Mouse (Mus musculus): Measurements from ENCODE around the gene Dspp. TPM values are rescaled to one million over a fixed set of nuclear protein-coding genes. Genes with fewer than 3 reads are reported as not detected.

The Dspp gene
- polyA plus RNA-seq, 1 experiment from 2014 or later, result not detected

GRCm38 (mm10) chr5:104131544-104131943, 39.0 kb upstream of the Dspp start:
- peak; percentile 76 for DNase-seq
- no peak overlapping the region for H3K27ac ChIP-seq (ENCODE audit: low read depth)
- H3K9me3 ChIP-seq (ENCODE audit: low read depth, low read length), result no peaks in the 10 kb centered on the region
- peak; percentile 50; the same call in 1 of the 2 replicates for ATAC-seq (ENCODE audit: insufficient read depth)
- H3K4me1 ChIP-seq (ENCODE audit: insufficient read depth), result peaks cover 7% of the 10 kb centered on the region; the same call in 1 of the 2 replicates
- H3K4me3 ChIP-seq (ENCODE audit: low read depth, low read length), result no peak overlapping the region
- H3K4me2 ChIP-seq, result no peak overlapping the region
- 35% methylated on average over 4 of the region's 4 CpGs for WGBS
- no peaks in the 10 kb centered on the region for H3K27me3 ChIP-seq (ENCODE audit: insufficient read depth, low read length)
- H3K9ac ChIP-seq, result no peak overlapping the region
- TF ChIP-seq CTCF (IDR thresholded peaks at IDR 0.05; ENCODE audit: low read depth), result peak; percentile 87
- H3K36me3 ChIP-seq (ENCODE audit: insufficient read depth), result no peaks in the 10 kb centered on the region

- DNase-seq (no peak), ATAC-seq (ENCODE audit: insufficient read depth) (no peak)
- 52% methylated on average over 4 of the region's 4 CpGs for WGBS
- Histone ChIP-seq H3K4me1 (ENCODE audit: insufficient read depth) (peaks cover 10% of the 10 kb centered on the region; the same call in 1 of the 2 replicates), H3K36me3 (ENCODE audit: insufficient read depth) (no peaks in the 10 kb centered on the region), H3K27ac (ENCODE audit: low read depth) (no peak overlapping the region), H3K9ac (no peak overlapping the region), H3K27me3 (ENCODE audit: insufficient read depth, low read length) (no peaks in the 10 kb centered on the region), H3K4me2 (no peak overlapping the region), H3K9me3 (ENCODE audit: low read depth, low read length) (no peaks in the 10 kb centered on the region), H3K4me3 (ENCODE audit: low read depth, low read length) (no peak overlapping the region)
- TF ChIP-seq CTCF (IDR thresholded peaks at IDR 0.05; ENCODE audit: low read depth), result no peak
Measured at GRCm38 (mm10) chr5:104133752-104134151, 36.8 kb upstream of the Dspp start.

- Histone ChIP-seq H3K36me3 (ENCODE audit: insufficient read depth) (no peaks in the 10 kb centered on the region), H3K9me3 (ENCODE audit: low read depth, low read length) (no peaks in the 10 kb centered on the region), H3K4me1 (ENCODE audit: insufficient read depth) (peaks cover 6% of the 10 kb centered on the region; the same call in 1 of the 2 replicates), H3K4me2 (no peak overlapping the region), H3K27me3 (ENCODE audit: insufficient read depth, low read length) (no peaks in the 10 kb centered on the region), H3K27ac (ENCODE audit: low read depth) (no peak overlapping the region), H3K9ac (no peak overlapping the region), H3K4me3 (ENCODE audit: low read depth, low read length) (no peak overlapping the region)
- no peak for TF ChIP-seq CTCF (IDR thresholded peaks at IDR 0.05; ENCODE audit: low read depth)
- WGBS, result 39% methylated on average over 10 of the region's 10 CpGs
- no peak for DNase-seq
- peak; percentile 52 for ATAC-seq (ENCODE audit: insufficient read depth)
Measured at GRCm38 (mm10) chr5:104137920-104138541, 32.5 kb upstream of the Dspp start.

GRCm38 (mm10) chr5:104141067-104141466, 29.4 kb upstream of the Dspp start:
- DNase-seq (peak; percentile 42), ATAC-seq (ENCODE audit: insufficient read depth) (no peak)
- Histone ChIP-seq H3K27me3 (ENCODE audit: insufficient read depth, low read length) (no peaks in the 10 kb centered on the region), H3K27ac (ENCODE audit: low read depth) (no peak overlapping the region), H3K4me3 (ENCODE audit: low read depth, low read length) (no peak overlapping the region), H3K9me3 (ENCODE audit: low read depth, low read length) (no peaks in the 10 kb centered on the region), H3K4me2 (no peak overlapping the region), H3K9ac (no peak overlapping the region), H3K36me3 (ENCODE audit: insufficient read depth) (no peaks in the 10 kb centered on the region), H3K4me1 (ENCODE audit: insufficient read depth) (peaks cover 6% of the 10 kb centered on the region; the same call in 1 of the 2 replicates)
- TF ChIP-seq CTCF (IDR thresholded peaks at IDR 0.05; ENCODE audit: low read depth), result peak; percentile 51
- WGBS, result 72% methylated on average over 2 of the region's 2 CpGs

- Histone ChIP-seq H3K9me3 (ENCODE audit: low read depth, low read length) (no peaks in the 10 kb centered on the region), H3K27ac (ENCODE audit: low read depth) (no peak overlapping the region), H3K4me2 (no peak overlapping the region), H3K36me3 (ENCODE audit: insufficient read depth) (no peaks in the 10 kb centered on the region), H3K27me3 (ENCODE audit: insufficient read depth, low read length) (no peaks in the 10 kb centered on the region), H3K4me3 (ENCODE audit: low read depth, low read length) (no peak overlapping the region), H3K9ac (no peak overlapping the region), H3K4me1 (ENCODE audit: insufficient read depth) (no peaks in the 10 kb centered on the region)
- DNase-seq, result no peak
- WGBS, result 65% methylated on average over 4 of the region's 4 CpGs
- no peak for ATAC-seq (ENCODE audit: insufficient read depth)
- TF ChIP-seq CTCF (IDR thresholded peaks at IDR 0.05; ENCODE audit: low read depth), result no peak
Measured at GRCm38 (mm10) chr5:104144057-104144456, 26.5 kb upstream of the Dspp start.

GRCm38 (mm10) chr5:104149349-104149748, 21.2 kb upstream of the Dspp start:
- Histone ChIP-seq H3K4me1 (ENCODE audit: insufficient read depth) (no peaks in the 10 kb centered on the region), H3K27me3 (ENCODE audit: insufficient read depth, low read length) (no peaks in the 10 kb centered on the region), H3K9ac (no peak overlapping the region), H3K27ac (ENCODE audit: low read depth) (0 out of 2 replicates have a peak overlapping the region, but pooled peaks have one; percentile 42), H3K36me3 (ENCODE audit: insufficient read depth) (no peaks in the 10 kb centered on the region), H3K9me3 (ENCODE audit: low read depth, low read length) (no peaks in the 10 kb centered on the region), H3K4me3 (ENCODE audit: low read depth, low read length) (no peak overlapping the region), H3K4me2 (no peak overlapping the region)
- ATAC-seq (ENCODE audit: insufficient read depth), result peak; percentile 80; the same call in 1 of the 2 replicates
- WGBS, result 65% methylated on average over 7 of the region's 7 CpGs
- DNase-seq, result peak; percentile 65
- TF ChIP-seq CTCF (IDR thresholded peaks at IDR 0.05; ENCODE audit: low read depth), result no peak

GRCm38 (mm10) chr5:104150196-104150595, 20.3 kb upstream of the Dspp start:
- H3K9ac ChIP-seq, result no peak overlapping the region
- no peak overlapping the region for H3K4me2 ChIP-seq
- DNase-seq, result no peak
- WGBS, result 86% methylated on average over 6 of the region's 6 CpGs
- H3K36me3 ChIP-seq (ENCODE audit: insufficient read depth), result no peaks in the 10 kb centered on the region
- no peaks in the 10 kb centered on the region for H3K9me3 ChIP-seq (ENCODE audit: low read depth, low read length)
- ATAC-seq (ENCODE audit: insufficient read depth), result no peak
- no peak for TF ChIP-seq CTCF (IDR thresholded peaks at IDR 0.05; ENCODE audit: low read depth)
- H3K4me1 ChIP-seq (ENCODE audit: insufficient read depth), result no peaks in the 10 kb centered on the region
- no peak overlapping the region for H3K27ac ChIP-seq (ENCODE audit: low read depth)
- H3K27me3 ChIP-seq (ENCODE audit: insufficient read depth, low read length), result no peaks in the 10 kb centered on the region
- no peak overlapping the region for H3K4me3 ChIP-seq (ENCODE audit: low read depth, low read length)

All from lung, embryonic 14.5 days (tissue).